Mouse (Mus musculus) monocyte, adult 5-6 weeks (primary cell): ENCODE results near the gene Lima1. TPM values are rescaled to one million over a fixed set of nuclear protein-coding genes. Genes with fewer than 3 reads are reported as not detected.
"Not testable (repeated sequence)": the region's sequence is repeated elsewhere in the genome, so short reads cannot be mapped to it uniquely, and the experiment has no call there.

Experiments used
- ATAC-seq: fragments of 153-309, 156-312 bp; replicated peaks from 2 replicates; pipeline ENCODE4 v1.8.0; 2017; ENCODE audit warnings: mild to moderate bottlenecking; ENCODE audit not compliant: low TSS enrichment, insufficient number of reproducible peaks, severe bottlenecking, poor library complexity, low FRiP score
- total RNA-seq: library from RNA; stranded (forward); fragments of 200-1000, 200-491, 200-594 nt; gene quantifications from 3 replicates; pipeline ENCODE4 v1.2.3, GENCODE M21; 2017

Lima1 gene
- 21.8 to 31.4 TPM (median 27.4 TPM) in 3 replicates for total RNA-seq

- peak; percentile 82 for ATAC-seq
Observed at GRCm38 (mm10) chr15:99875334-99875869, at the start of gene Lima1. Gene Lima1 (minus strand): TSS chr15:99875456.

GRCm38 (mm10) chr15:99919601-99920158, 44.4 kb upstream of the Lima1 start:
- no peak for ATAC-seq

GRCm38 (mm10) chr15:99917264-99917663, 42.0 kb upstream of the Lima1 start:
- no peak for ATAC-seq

GRCm38 (mm10) chr15:99914613-99915012, 39.4 kb upstream of the Lima1 start:
- ATAC-seq, result no peak

- no peak for ATAC-seq
Observed at GRCm38 (mm10) chr15:99911785-99912184, 36.5 kb upstream of the Lima1 start.

- not testable (repeated sequence) for ATAC-seq
Observed at GRCm38 (mm10) chr15:99909339-99909996, 34.2 kb upstream of the Lima1 start.

- no peak for ATAC-seq
Observed at GRCm38 (mm10) chr15:99907514-99907913, 32.3 kb upstream of the Lima1 start.

- no peak for ATAC-seq
Observed at GRCm38 (mm10) chr15:99907041-99907440, 31.8 kb upstream of the Lima1 start.

- no peak for ATAC-seq
Observed at GRCm38 (mm10) chr15:99904841-99905240, 29.6 kb upstream of the Lima1 start.

- peak; percentile 68 for ATAC-seq
Observed at GRCm38 (mm10) chr15:99904333-99904732, 29.1 kb upstream of the Lima1 start.

- no peak for ATAC-seq
Observed at GRCm38 (mm10) chr15:99903227-99903626, 28.0 kb upstream of the Lima1 start.

GRCm38 (mm10) chr15:99902786-99903185, 27.5 kb upstream of the Lima1 start:
- ATAC-seq, result no peak

GRCm38 (mm10) chr15:99896621-99897020, 21.4 kb upstream of the Lima1 start:
- no peak for ATAC-seq

GRCm38 (mm10) chr15:99891355-99891754, 16.1 kb upstream of the Lima1 start:
- ATAC-seq, result no peak

GRCm38 (mm10) chr15:99890412-99891236, 15.4 kb upstream of the Lima1 start:
- ATAC-seq, result no peak

GRCm38 (mm10) chr15:99889275-99889874, 14.1 kb upstream of the Lima1 start:
- no peak for ATAC-seq

- ATAC-seq, result not testable (repeated sequence)
Observed at GRCm38 (mm10) chr15:99887130-99887529, 11.9 kb upstream of the Lima1 start.

- ATAC-seq, result no peak
Observed at GRCm38 (mm10) chr15:99884038-99884437, 8.8 kb upstream of the Lima1 start.

- no peak for ATAC-seq
Observed at GRCm38 (mm10) chr15:99878541-99878940, 3.3 kb upstream of the Lima1 start.
